Mouse (Mus musculus) activated CD4-positive, CD25-positive, alpha-beta regulatory T cell, adult 4 months (primary cell): ENCODE data around the gene Dnmt1. TPM values are rescaled to one million over a fixed set of nuclear protein-coding genes. Genes with fewer than 3 reads are reported as not detected.
"Not testable (repeated sequence)": the region's sequence is repeated elsewhere in the genome, so short reads cannot be mapped to it uniquely, and the experiment has no call there.

Source experiments
- ATAC-seq: one replicate; pipeline ENCODE4 v1.8.0; 2017
- polyA plus RNA-seq, 2 experiments: library from polyadenylated mRNA; unstranded; fragments of 100-300 nt; shearing (Covaris generic); gene quantifications; one replicate each; pipeline ENCODE4 v1.2.1; 2017

The Dnmt1 gene
- polyA plus RNA-seq = 10 to 100 TPM; 51.2 to 52.7 TPM

DNA sequence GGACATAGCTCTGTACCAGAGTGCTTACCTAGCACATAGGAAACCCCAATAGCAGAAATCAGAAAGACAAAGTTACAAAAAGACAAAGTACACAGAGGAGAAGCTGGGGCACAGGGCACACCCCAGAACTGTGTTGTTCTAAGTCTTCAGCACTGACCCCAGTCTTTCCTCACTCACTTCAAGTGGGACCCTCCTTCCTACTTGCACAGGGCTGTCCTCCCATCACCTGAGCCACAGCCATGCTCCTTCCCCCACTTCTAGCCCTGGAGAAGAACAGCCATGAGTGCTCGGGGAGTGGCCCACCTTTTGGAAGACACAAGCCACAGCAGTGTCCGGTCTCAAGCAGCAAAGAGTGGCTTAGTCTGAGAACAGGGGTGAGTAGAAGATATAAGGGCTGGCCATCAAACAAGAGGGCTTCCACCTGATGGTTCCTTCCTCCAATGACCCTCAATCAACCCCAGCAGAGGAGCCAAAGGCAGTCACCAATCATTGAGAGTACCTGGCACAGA is at the start of gene Dnmt1:
Dnmt1 (minus strand) TSS at position 459 of the 509 bp plus-strand sequence.
- ATAC-seq = no peak

DNA sequence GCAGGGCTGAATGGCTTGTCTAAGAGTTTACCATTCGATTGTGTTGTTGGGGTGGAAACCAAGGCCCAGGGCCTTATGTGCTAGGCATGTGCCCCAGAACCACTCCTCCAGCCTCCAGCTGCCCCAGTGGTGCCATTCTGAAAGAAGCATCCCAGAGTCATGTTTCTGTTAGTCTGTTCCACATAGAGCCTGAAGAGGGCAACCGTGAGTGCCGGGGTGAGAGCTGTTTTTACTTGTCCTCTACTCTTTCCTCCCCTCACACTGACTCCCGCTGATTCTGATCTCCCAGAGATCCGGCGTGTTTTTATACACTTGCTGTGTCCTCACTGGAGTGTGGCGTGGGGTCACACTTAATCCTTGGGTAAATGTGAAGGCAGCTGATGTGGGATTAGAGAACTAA is 48.3 kb upstream of the Dnmt1 start:
- ATAC-seq = no peak

DNA sequence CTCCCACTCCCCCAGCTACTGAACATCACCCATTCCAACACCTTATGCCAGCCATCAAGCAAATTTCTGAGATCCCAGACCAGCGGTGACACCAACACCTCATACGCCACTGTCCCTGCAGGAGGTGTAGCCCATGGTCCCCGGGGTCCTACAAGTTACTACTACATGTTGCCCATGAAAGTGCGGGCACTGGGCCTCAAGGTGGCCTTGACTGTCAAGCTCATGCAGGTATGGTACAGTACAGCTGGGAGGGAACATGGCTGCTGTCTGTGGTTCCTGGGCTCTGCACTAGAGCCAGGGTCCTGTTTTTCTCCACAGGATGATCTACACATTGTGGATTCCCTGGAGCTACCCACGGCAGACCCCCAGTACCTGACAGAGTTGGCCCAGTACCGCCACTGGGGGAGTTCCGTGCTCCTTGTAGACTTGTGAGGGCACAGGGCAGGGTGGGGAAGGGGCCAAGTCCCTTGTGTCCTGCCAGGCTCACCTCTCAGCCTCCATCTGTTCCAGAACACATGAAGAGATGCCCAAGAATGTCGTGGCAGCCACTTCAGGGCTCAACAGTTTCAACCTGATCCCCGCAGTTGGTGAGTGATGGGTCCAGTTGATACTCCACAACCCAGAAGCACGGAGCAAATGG is 47.7 kb upstream of the Dnmt1 start:
- ATAC-seq = no peak

- ATAC-seq = peak; percentile 77
These were observed 43.2 kb upstream of the Dnmt1 start, which contains the start of gene Mrpl4 for GRCm38 (mm10) chr9:21002627-21003551. TSS of gene Mrpl4 (plus strand) at chr9:21002738.

- ATAC-seq = no peak
These were observed 42.6 kb upstream of the Dnmt1 start for GRCm38 (mm10) chr9:21002270-21002626.

DNA sequence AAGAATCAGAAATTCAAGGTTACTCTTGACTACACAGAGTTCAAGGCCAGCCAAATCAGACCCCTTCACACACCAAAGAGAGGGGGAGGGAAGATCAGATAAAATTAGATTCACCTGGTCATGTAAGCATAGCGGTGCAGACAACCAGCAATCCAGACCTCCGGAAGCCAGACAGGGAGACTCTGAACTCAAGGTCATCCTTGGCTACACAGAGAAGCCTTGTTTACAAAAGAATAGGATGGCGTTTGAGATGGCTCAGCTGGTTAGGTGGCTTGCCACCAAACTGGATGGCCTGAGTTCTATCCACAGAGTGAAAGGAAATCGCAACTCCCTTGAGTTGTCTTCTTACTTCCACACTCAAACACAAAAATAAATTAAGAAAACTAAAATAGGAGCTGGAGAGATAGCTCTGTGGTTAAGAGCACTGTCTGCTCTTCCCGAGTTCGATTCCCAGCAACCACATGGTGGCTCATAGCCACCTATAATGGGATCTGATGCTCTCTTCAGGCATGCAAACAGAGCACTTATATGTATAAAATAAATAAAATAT is 42.0 kb upstream of the Dnmt1 start:
- ATAC-seq = no peak

DNA sequence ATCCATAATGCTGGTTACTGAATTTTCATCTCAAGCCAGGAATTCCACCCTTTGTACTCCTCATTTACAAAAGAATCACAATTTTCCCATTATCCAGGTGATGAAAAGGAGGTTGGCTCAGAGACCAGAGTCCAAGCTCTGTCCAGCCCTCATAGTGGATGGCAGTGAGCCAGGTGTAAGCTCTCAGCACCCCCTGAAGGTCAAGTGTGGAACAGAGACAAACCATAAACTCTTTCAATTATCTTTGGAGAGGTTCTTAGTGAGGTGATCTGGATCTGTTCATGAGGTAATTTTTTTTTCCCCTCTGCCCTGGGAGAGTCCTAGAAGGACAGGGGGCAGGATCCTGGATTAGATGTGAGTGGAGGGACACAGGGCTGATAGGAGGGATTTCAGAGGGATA is 41.1 kb upstream of the Dnmt1 start:
- no peak for ATAC-seq

DNA sequence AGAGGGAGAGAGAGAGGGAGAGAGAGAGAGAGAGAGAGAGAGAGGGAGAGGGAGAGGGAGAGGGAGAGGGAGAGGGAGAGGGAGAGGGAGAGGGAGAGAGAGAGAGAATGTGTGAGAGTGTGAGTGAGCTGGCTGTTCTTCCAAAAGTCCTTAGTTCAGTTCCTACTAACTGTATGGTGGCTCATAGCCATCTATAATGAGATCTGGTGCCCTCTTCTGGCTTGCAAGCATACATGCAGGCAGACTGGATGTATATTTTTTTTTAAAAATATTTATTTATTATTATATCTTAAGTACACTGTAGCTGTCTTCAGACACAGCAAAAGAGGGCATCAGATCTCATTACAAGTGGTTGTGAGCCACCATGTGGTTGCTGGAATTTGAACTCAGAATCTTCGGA is 38.6 kb upstream of the Dnmt1 start:
- ATAC-seq = not testable (repeated sequence)

- ATAC-seq = no peak
These were observed 37.4 kb upstream of the Dnmt1 start for GRCm38 (mm10) chr9:20997065-20997464.

DNA sequence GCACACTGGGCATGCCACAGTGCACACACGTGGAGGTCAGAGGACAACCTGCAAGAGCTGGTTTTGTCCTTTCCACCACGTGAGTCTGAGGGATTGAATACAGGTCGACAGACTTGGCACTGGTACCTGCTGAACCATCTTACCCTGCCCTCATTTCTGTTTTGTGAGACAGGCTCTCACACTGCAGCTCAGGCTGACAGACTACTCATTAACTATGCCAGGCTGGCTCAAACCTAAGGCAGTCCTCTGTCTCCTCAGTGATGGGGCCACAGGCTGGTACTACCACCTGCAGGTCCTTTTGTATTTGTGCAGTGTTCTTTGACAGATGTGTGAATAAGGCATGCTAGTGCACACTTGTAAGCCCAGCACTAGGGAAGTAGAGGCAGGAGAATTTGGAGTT is 35.4 kb upstream of the Dnmt1 start:
- no peak for ATAC-seq

- ATAC-seq = no peak
These were observed 33.6 kb upstream of the Dnmt1 start for GRCm38 (mm10) chr9:20993165-20993898.

GRCm38 (mm10) chr9:20991587-20991986 is 31.9 kb upstream of the Dnmt1 start:
- ATAC-seq = no peak

DNA sequence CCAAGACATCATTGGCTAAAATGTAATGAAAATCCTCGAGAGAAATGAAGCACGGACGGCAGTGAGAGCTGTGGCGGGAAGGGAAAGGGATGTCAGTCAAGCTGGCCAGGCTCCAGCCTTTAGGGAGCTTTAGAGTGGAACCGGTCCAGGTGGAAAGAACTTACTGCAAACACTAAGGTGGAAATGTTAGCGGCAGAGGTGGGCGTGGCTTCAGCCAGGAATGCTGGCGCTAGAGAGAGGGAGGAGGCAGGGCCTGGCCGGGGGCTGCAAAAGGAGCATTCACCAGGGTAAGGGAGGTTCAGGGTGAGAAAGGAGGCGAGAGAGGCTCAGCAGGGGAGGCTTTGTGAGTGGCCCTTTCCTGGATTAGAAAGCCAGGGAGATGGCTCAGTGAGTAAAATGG is 31.2 kb upstream of the Dnmt1 start:
- no peak for ATAC-seq

- ATAC-seq = no peak
These were observed 28.3 kb upstream of the Dnmt1 start for GRCm38 (mm10) chr9:20987953-20988352.

DNA sequence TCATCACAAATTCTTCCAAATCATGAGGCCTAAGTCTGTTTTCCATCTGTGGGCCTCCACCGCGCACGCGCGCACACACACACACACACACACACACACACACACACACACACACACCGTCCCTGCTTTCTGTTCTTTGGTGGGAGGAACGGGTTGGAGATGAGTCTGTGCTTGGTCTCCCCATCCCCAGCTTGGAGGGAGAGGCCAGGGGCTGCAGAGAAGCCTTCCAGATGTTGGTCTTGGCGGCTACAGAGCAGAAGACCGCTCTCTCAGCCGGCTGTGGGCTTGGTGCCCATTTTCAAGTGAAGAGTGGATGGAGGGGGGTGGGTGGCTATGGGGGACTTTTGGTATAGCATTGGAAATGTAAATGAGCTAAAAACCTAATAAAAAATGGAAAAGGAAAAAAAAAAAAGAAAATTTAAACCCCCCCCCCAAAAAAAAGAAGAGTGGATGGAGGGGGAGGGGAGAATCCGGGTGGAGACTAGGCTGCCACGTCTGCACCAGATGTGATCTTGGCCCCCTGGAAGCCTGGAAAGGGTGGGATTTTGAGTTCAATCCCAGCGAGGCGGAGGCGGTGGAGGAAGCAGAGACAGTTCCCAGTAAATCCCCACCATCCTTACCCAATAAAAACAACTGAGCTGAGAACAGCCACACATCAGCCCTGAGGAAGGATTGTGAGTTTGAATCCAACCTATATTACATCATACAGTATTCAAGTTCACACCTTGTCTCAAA is 27.4 kb upstream of the Dnmt1 start:
- no peak for ATAC-seq

DNA sequence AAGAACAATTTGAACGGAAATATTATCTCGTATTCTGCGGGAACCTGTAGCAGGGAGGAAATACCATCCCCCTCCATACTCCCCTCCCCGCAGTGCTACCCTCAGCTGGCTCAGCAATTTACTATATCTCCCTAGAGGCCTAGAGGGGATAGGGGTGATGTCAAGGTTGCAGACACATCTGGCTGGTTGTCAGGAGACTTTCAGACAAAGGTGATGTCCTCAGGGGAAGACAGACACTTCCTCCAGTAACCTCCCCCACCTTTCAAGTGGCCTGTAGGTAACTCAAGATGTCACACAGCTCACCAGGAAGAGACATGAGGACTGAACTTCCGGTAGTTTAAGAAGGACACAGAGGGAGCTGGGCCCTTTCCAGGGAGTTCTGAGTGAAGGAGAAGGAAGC is 23.5 kb upstream of the Dnmt1 start:
- ATAC-seq = peak; percentile 66

GRCm38 (mm10) chr9:20982171-20982570 is 22.5 kb upstream of the Dnmt1 start:
- no peak for ATAC-seq

GRCm38 (mm10) chr9:20979769-20980168 is 20.1 kb upstream of the Dnmt1 start:
- ATAC-seq = no peak

GRCm38 (mm10) chr9:20979181-20979580 is 19.5 kb upstream of the Dnmt1 start:
- no peak for ATAC-seq

GRCm38 (mm10) chr9:20978409-20979095 is 18.9 kb upstream of the Dnmt1 start:
- no peak for ATAC-seq

GRCm38 (mm10) chr9:20976961-20977689 is 17.4 kb upstream of the Dnmt1 start:
- ATAC-seq = peak; percentile 56
